Mouse (Mus musculus) heart, postnatal 4 days (tissue): ENCODE results near the gene Txndc15. TPM values are rescaled to one million over a fixed set of nuclear protein-coding genes. Genes with fewer than 3 reads are reported as not detected.

ENCODE experiments used
- DNase-seq: peaks from one replicate; pipeline ENCODE4 v3.0.0; 2021
- total RNA-seq, 2 experiments: library from RNA; stranded (reverse); gene quantifications; 2 replicates each; pipeline ENCODE4 v1.2.3; 2021

The Txndc15 gene
- total RNA-seq, 2 experiments from 2014 or later: 35.7 to 36.6 TPM

- DNase-seq: no peak
Measured at GRCm38 (mm10) chr13:55732121-55732520, 17.7 kb downstream of the Txndc15 start.

DNA sequence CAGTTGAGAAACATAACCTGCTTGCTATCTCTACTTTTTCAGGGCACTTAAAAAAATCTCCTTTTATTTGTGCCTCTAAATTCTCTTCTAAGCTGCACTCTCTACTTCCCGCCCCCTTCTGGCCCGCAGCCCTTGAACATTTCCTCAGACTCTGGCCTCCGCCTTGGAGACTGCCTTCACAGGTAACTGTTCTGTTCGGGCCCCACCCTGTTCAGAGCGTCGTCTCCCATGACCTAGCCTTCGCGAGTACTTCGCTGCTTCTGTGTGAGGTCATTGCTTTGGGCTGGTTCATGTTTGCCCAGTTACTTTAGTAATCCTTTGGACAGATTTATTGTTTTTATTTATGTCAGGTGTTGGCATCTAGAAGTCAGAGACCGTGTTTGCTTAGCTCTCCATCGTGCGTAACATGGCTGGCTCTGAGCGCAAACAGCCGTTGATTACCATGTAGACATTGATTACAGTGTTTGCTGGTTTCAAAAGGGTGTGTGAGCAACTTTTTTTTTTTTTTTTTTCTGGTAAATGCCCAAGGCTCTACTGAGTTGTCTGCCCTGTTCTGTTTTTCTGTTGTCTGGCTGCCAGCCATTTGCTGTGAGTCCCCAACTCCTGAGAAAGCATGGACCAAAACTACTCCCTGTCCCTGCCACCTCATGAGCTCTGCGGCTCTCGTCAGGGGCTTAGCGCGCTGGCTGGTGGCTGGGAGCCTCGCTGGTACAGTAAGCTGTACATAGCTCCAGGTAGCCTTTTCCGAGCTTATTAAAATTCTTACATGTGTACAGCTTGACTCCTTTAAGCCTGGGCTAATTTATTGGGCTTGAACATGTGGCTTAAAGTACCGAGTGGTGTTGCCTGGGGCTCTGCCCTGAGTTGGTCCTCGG, 19.4 kb downstream of the Txndc15 start:
- no peak for DNase-seq

DNA sequence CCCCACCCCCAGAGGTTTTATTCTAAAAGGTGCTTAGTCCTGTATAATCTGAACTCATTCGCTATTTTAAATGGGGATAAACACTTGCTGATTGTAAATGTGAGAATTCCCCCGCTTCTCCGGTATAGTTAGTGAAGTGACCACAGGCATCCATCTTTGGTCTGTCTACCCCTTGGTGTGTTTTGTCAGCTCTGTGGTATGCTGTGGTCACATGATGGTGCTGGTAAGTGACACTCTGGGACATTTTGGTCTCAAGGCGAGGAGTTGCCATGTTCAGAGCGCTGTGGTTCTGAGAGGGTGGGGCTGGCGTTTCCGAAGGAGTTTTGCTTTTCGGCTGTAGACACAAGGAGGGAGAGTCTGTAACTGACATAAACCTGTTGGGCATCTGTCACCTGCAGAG, 23.4 kb downstream of the Txndc15 start:
- no peak for DNase-seq

DNA sequence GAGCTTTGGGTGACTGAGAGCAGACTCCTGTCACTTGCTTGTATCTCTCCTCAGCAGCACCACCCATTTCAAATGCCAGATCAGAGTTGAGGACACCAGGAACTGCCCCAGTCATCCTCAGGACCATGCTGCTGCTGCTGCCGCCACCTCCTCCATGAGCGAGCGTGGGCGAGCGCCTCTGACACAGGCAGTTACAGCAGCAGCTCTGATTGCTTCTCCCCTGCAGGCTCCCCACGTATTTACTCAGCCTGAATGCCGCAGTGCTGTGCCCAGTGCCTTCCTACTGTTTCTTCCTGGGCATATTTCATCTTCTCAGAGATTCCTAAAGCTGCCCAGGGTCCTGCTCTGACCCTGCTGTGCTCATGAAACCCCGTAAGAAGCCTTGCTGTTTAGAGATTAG, 27.9 kb downstream of the Txndc15 start:
- no peak for DNase-seq

GRCm38 (mm10) chr13:55754380-55754779, 39.9 kb downstream of the Txndc15 start:
- DNase-seq: no peak

DNA sequence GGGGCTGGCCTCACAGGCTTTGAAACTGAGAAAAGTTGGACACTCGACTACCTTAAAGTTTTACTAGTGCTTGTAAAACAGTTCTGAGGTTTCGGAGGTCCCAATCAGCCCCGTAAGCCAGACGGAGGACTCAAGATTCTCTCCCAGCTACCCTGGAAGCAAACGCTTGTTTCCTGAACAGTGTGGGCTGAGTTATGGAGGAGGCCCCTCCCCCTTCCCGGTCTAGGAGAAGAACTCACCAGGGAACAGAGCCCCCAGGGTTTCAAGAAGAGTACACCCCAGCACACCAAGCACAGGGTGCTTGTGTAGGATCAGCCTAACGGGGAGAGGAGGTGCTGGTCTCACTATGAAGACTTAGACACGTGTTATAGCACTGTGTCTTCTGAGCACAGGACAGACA, 42.3 kb downstream of the Txndc15 start:
- DNase-seq: no peak

DNA sequence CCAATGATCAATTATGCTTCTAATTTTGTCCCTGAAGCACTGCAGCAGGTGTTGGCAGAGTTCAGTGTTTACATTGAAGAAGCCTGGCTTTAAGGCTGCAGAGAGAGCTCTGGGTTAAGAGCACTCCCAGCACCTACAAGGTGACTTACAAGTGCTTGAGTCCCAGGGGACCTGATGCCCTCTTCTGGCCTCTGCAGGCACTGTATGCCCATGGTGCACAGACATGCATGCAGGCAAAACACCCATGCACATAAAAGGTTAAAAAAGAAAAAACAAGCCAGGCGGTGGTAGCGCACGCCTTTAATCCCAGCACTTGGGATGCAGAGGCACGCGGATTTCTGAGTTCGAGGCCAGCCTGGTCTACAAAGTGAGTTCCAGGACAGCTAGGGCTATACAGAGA, 43.2 kb downstream of the Txndc15 start:
- DNase-seq: no peak

GRCm38 (mm10) chr13:55760576-55760975, 46.1 kb downstream of the Txndc15 start:
- no peak for DNase-seq

DNA sequence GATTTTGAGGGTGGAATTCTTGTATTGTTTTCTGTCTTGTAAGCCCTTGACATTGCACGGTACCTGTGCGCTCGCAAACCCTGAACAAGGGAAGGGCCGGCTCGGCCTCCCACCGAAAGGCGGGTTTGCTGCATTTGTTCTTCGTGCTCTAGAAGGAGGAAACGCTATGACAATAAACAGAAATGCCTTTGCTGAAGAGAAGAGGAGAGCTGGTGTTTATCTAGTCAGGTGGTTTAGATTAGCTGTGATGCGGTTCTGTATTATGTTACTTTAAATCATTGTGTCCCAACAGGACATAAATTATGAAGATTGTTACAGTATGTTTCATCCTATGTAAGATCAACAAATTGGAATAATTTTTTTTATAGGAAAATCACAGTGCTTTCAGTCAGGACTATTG, 47.0 kb downstream of the Txndc15 start:
- DNase-seq: no peak

DNA sequence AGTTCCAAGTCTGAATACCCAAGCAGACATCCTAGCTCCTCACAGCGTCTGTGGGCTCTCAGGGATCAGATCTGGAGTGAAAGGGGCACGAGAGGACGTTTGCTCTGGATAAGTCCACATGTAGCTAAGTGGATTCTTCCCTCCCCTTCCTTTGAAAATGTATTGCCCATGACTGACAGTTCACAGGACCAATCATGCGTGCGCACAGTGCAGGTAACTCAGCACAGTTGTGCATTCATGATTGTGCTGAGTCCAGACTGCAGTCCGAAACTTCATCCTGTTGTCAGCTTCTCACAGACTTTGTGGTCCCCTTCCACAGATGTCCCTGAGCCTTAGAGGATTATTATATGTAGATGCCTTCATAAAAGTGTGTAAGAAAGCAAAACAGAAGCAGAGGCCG, 59.9 kb downstream of the Txndc15 start:
- DNase-seq: no peak

- no peak for DNase-seq
Measured at GRCm38 (mm10) chr13:55775056-55775455, 60.6 kb downstream of the Txndc15 start.

Other genes with a start within 250 kb of the Txndc15 start
- 10 to 100 TPM; 64.5 to 66.8 TPM for gene Dbn1, start 226.5 kb upstream of the Txndc15 start, total RNA-seq
- gene Pdlim7, start 201.0 kb upstream of the Txndc15 start, total RNA-seq: 100 to 1,000 TPM; 115 to 119 TPM
- 1 to 10 TPM; 1.0 to 1.1 TPM for gene Dok3, start 185.4 kb upstream of the Txndc15 start, total RNA-seq
- 10 to 100 TPM; 16.9 to 18.5 TPM for gene Ddx41, start 178.0 kb upstream of the Txndc15 start, total RNA-seq
- 10 to 100 TPM; 21.2 to 24.0 TPM for gene Fam193b, start 143.5 kb upstream of the Txndc15 start, total RNA-seq
- gene Tmed9, start 140.9 kb upstream of the Txndc15 start, total RNA-seq: 100 to 1,000 TPM; 116 to 121 TPM
- gene B4galt7, start 114.8 kb upstream of the Txndc15 start, total RNA-seq: 10 to 100 TPM; 12.2 to 12.5 TPM
- 10 to 100 TPM; 16.2 to 17.7 TPM for gene Caml, start 91.6 kb upstream of the Txndc15 start, total RNA-seq
- gene Ddx46, start 79.6 kb upstream of the Txndc15 start, total RNA-seq: 10 to 100 TPM; 33.8 to 34.3 TPM
- 10 to 100 TPM; 77.3 to 82.3 TPM for gene B230219D22Rik, start 21.5 kb upstream of the Txndc15 start, total RNA-seq
- 10 to 100 TPM; 42.2 to 45.7 TPM for gene Pcbd2, start 12.7 kb downstream of the Txndc15 start, total RNA-seq
- under 1 TPM in 1 of 2 experiments, not detected in 1; 0.33 TPM for gene Catsper3, start 69.9 kb downstream of the Txndc15 start, total RNA-seq
- gene Pitx1, start 121.5 kb downstream of the Txndc15 start, total RNA-seq: not detected